Mouse (Mus musculus): Measurements from ENCODE around the gene Myh10.

DNA sequence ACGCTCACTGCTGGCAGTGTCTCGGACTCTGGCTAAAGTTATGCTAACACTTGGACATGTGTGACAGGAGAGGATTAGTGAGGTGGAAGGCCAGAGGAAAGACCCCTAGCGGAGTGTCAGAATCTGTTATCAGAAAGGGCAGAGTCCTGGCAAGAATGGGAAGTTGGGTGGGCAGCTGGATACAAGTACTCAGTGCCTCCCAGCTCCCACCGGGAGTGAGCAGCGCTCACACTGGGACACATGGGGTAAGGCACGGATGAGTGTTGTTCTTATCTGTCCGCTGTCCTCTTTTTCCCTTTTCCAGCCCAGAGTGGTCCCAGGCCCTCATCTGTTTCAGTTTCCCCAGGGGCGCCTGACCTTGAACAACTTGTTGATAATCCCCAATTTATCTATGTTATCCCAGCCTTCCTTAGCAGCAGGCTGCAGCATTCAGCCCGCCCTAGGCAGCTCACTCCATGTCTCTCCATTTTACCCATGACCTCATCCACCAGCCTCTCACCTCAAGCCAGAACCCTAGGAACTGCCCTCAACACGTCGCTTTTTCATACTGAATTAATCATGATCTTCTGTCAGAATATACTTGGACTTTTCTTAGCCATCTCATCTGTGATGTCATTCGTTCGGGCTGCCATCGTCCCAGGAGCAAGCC is 89.2 kb downstream of the Myh10 start:
- no peak for TF ChIP-seq POLR2A (IDR thresholded peaks at IDR 0.05; ENCODE audit: insufficient read depth, low read depth, low read length)
- TF ChIP-seq CTCF (IDR thresholded peaks at IDR 0.05) = 0 out of 2 replicates have a peak, but pooled peaks have one; percentile 1

Data from heart, adult 2 months (tissue).